Mouse (Mus musculus): ENCODE data around the gene Ccdc69. TPM values are rescaled to one million over a fixed set of nuclear protein-coding genes. Genes with fewer than 3 reads are reported as not detected.

Ccdc69 gene
- polyA plus RNA-seq, 1 experiment, result 0.11 TPM

DNA sequence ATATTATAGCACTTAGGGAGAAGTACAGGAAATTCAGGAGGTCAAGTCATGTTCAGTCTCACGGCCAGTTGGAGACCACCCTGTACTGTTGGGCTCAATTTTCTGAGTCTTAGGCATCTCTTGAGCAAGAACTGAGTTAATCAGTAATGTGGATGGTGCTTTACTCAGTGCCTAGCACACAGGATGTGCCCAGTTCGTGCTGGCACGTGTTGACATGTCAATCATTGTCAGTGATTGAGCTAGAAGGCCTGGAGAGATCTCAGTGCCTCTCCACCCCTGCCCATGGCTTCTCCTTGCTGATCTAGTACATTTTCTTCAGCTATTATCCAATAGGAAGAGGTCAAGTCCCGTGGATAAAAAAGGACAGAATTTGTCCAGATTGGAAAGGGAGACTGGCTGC is 27.5 kb upstream of the Ccdc69 start:
- H3K36me3 ChIP-seq (ENCODE audit: control insufficient read depth, insufficient read depth), result no peaks in the 10 kb centered on the region
- H3K4me2 ChIP-seq (ENCODE audit: low read depth), result no peak overlapping the region
- H3K27me3 ChIP-seq (ENCODE audit: control insufficient read depth, insufficient read depth, insufficient read length), result no peaks in the 10 kb centered on the region
- H3ac ChIP-seq (ENCODE audit: control insufficient read depth, insufficient read length), result no peak overlapping the region
- H3K79me2 ChIP-seq (ENCODE audit: control insufficient read depth, insufficient read depth), result no peaks in the 10 kb centered on the region
- no peak for TF ChIP-seq REST (IDR thresholded peaks at IDR 0.05; ENCODE audit: insufficient read depth, insufficient read length)
- no peak for TF ChIP-seq TCF3 (IDR thresholded peaks at IDR 0.05; ENCODE audit: insufficient read length, low read depth)
- no peak for TF ChIP-seq USF1 (IDR thresholded peaks at IDR 0.05; ENCODE audit: low read depth)
- no peak for TF ChIP-seq E2F4 (IDR thresholded peaks at IDR 0.05; ENCODE audit: insufficient read depth)
- TF ChIP-seq MYOD1 (IDR thresholded peaks at IDR 0.05; ENCODE audit: control insufficient read depth in 1 of 3, insufficient read length in 2 of 3, low read depth in 2 of 3), result no peak
- no peak for TF ChIP-seq MAX (IDR thresholded peaks at IDR 0.05; ENCODE audit: low read depth)
- TF ChIP-seq POLR2A (IDR thresholded peaks at IDR 0.05; ENCODE audit: insufficient read length, low read depth), result no peak
- TF ChIP-seq POLR2AphosphoS2 (IDR thresholded peaks at IDR 0.05; ENCODE audit: insufficient read length, low read depth), result no peak
- TF ChIP-seq MYOG (IDR thresholded peaks at IDR 0.05; ENCODE audit: control insufficient read depth in 1 of 3, insufficient read depth in 1 of 3, insufficient read length in 2 of 3, low read depth in 2 of 3), result no peak
- TF ChIP-seq CEBPB (IDR thresholded peaks at IDR 0.05; ENCODE audit: insufficient read depth, poor library complexity, severe bottlenecking), result no peak
- TF ChIP-seq TCF12 (IDR thresholded peaks at IDR 0.05; ENCODE audit: insufficient read depth, poor library complexity, severe bottlenecking), result no peak
- no peak for TF ChIP-seq SRF (IDR thresholded peaks at IDR 0.05; ENCODE audit: control insufficient read depth, insufficient read length, low read depth)
- H3K4me3 ChIP-seq, result no peak overlapping the region

DNA sequence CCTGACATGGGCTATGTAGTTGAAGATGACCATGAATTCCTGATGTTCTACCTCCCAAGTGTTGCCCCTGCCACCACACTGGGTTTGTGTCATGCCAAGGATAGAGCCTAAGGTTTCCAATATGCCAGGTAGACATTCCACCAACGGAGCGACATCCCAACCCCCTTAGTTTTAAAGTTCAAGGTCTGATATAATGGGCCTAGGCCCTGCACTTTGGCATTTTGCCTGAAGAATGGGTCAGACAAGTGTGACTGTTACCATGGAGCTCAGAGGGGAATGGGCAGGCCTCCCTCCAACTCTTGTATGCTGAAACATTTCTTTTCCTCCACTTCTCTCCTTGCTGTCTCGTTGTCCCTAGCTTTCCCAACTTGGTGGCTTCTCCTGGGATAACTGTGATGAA is 25.3 kb upstream of the Ccdc69 start:
- no peak overlapping the region for H3K4me2 ChIP-seq (ENCODE audit: low read depth)
- no peaks in the 10 kb centered on the region for H3K79me2 ChIP-seq (ENCODE audit: control insufficient read depth, insufficient read depth)
- H3K27me3 ChIP-seq (ENCODE audit: control insufficient read depth, insufficient read depth, insufficient read length), result no peaks in the 10 kb centered on the region
- TF ChIP-seq CEBPB (IDR thresholded peaks at IDR 0.05; ENCODE audit: insufficient read depth, poor library complexity, severe bottlenecking), result no peak
- no peak for TF ChIP-seq MAX (IDR thresholded peaks at IDR 0.05; ENCODE audit: low read depth)
- TF ChIP-seq MYOG (IDR thresholded peaks at IDR 0.05; ENCODE audit: control insufficient read depth in 1 of 3, insufficient read depth in 1 of 3, insufficient read length in 2 of 3, low read depth in 2 of 3), result no peak
- no peak for TF ChIP-seq POLR2AphosphoS2 (IDR thresholded peaks at IDR 0.05; ENCODE audit: insufficient read length, low read depth)
- TF ChIP-seq POLR2A (IDR thresholded peaks at IDR 0.05; ENCODE audit: insufficient read length, low read depth), result no peak
- TF ChIP-seq USF1 (IDR thresholded peaks at IDR 0.05; ENCODE audit: low read depth), result no peak
- TF ChIP-seq E2F4 (IDR thresholded peaks at IDR 0.05; ENCODE audit: insufficient read depth), result no peak
- no peak for TF ChIP-seq MYOD1 (IDR thresholded peaks at IDR 0.05; ENCODE audit: control insufficient read depth in 1 of 3, insufficient read length in 2 of 3, low read depth in 2 of 3)
- TF ChIP-seq SRF (IDR thresholded peaks at IDR 0.05; ENCODE audit: control insufficient read depth, insufficient read length, low read depth), result no peak
- TF ChIP-seq REST (IDR thresholded peaks at IDR 0.05; ENCODE audit: insufficient read depth, insufficient read length), result no peak
- TF ChIP-seq TCF3 (IDR thresholded peaks at IDR 0.05; ENCODE audit: insufficient read length, low read depth), result no peak
- TF ChIP-seq TCF12 (IDR thresholded peaks at IDR 0.05; ENCODE audit: insufficient read depth, poor library complexity, severe bottlenecking), result no peak
- H3K4me3 ChIP-seq, result no peak overlapping the region
- H3ac ChIP-seq (ENCODE audit: control insufficient read depth, insufficient read length), result no peak overlapping the region
- no peaks in the 10 kb centered on the region for H3K36me3 ChIP-seq (ENCODE audit: control insufficient read depth, insufficient read depth)

DNA sequence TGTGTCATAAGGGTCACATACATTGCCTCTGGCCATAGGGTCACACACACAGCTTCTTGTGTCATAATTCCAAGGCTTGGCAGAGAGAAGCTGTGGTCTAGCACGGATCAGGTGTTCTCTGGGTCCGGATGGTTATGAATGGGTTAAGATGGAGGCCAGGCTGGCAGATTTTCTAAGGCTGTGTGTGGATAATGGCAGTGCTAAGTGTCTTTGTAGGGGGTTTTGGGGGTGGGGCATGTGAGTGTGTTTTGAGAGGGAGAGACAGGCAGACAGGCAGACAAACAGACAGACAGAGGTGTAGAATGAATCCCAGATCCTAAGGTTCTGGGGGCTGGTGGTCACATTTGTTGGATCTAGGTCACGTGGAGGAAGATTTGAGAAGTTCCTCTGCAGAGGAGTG is 24.1 kb upstream of the Ccdc69 start:
- H3K79me2 ChIP-seq (ENCODE audit: control insufficient read depth, insufficient read depth), result no peaks in the 10 kb centered on the region
- H3K27me3 ChIP-seq (ENCODE audit: control insufficient read depth, insufficient read depth, insufficient read length), result no peaks in the 10 kb centered on the region
- TF ChIP-seq TCF12 (IDR thresholded peaks at IDR 0.05; ENCODE audit: insufficient read depth, poor library complexity, severe bottlenecking), result no peak
- no peak for TF ChIP-seq TCF3 (IDR thresholded peaks at IDR 0.05; ENCODE audit: insufficient read length, low read depth)
- TF ChIP-seq E2F4 (IDR thresholded peaks at IDR 0.05; ENCODE audit: insufficient read depth), result no peak
- TF ChIP-seq REST (IDR thresholded peaks at IDR 0.05; ENCODE audit: insufficient read depth, insufficient read length), result no peak
- no peak for TF ChIP-seq MAX (IDR thresholded peaks at IDR 0.05; ENCODE audit: low read depth)
- TF ChIP-seq USF1 (IDR thresholded peaks at IDR 0.05; ENCODE audit: low read depth), result no peak
- no peak for TF ChIP-seq POLR2A (IDR thresholded peaks at IDR 0.05; ENCODE audit: insufficient read length, low read depth)
- TF ChIP-seq POLR2AphosphoS2 (IDR thresholded peaks at IDR 0.05; ENCODE audit: insufficient read length, low read depth), result no peak
- no peak for TF ChIP-seq CEBPB (IDR thresholded peaks at IDR 0.05; ENCODE audit: insufficient read depth, poor library complexity, severe bottlenecking)
- TF ChIP-seq SRF (IDR thresholded peaks at IDR 0.05; ENCODE audit: control insufficient read depth, insufficient read length, low read depth), result no peak
- TF ChIP-seq MYOD1 (IDR thresholded peaks at IDR 0.05; ENCODE audit: control insufficient read depth in 1 of 3, insufficient read length in 2 of 3, low read depth in 2 of 3), result no peak
- no peak for TF ChIP-seq MYOG (IDR thresholded peaks at IDR 0.05; ENCODE audit: control insufficient read depth in 1 of 3, insufficient read depth in 1 of 3, insufficient read length in 2 of 3, low read depth in 2 of 3)
- no peak overlapping the region for H3ac ChIP-seq (ENCODE audit: control insufficient read depth, insufficient read length)
- H3K4me3 ChIP-seq, result no peak overlapping the region
- no peak overlapping the region for H3K4me2 ChIP-seq (ENCODE audit: low read depth)
- no peaks in the 10 kb centered on the region for H3K36me3 ChIP-seq (ENCODE audit: control insufficient read depth, insufficient read depth)

DNA sequence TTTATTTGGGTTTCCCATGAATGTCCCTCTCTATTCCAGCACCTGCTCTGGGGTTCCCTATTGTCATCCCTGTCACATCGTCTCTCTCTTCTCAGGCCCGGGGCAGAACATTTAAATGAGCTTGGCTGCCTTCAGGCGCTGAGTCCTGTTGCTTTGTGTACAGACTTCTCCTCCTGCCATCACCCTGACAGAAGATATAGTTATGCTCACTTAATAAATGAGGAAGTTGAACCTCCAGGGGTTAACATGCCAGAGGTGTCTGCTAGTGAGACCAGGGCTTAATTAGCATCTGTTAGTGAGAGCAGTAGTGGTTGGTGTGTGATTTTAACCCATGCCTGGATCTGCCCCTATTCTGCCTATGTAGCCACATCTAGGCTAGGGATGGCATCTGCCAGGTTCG is 21.9 kb upstream of the Ccdc69 start:
- Histone ChIP-seq H3K4me3 (no peak overlapping the region), H3K79me2 (ENCODE audit: control insufficient read depth, insufficient read depth) (no peaks in the 10 kb centered on the region), H3K4me2 (ENCODE audit: low read depth) (no peak overlapping the region), H3K27me3 (ENCODE audit: control insufficient read depth, insufficient read depth, insufficient read length) (no peaks in the 10 kb centered on the region), H3K36me3 (ENCODE audit: control insufficient read depth, insufficient read depth) (no peaks in the 10 kb centered on the region), H3ac (ENCODE audit: control insufficient read depth, insufficient read length) (no peak overlapping the region)
- TF ChIP-seq MAX (IDR thresholded peaks at IDR 0.05; ENCODE audit: low read depth) (no peak), SRF (IDR thresholded peaks at IDR 0.05; ENCODE audit: control insufficient read depth, insufficient read length, low read depth) (no peak), REST (IDR thresholded peaks at IDR 0.05; ENCODE audit: insufficient read depth, insufficient read length) (no peak), MYOD1 (IDR thresholded peaks at IDR 0.05; ENCODE audit: control insufficient read depth in 1 of 3, insufficient read length in 2 of 3, low read depth in 2 of 3) (no peak), MYOG (IDR thresholded peaks at IDR 0.05; ENCODE audit: control insufficient read depth in 1 of 3, insufficient read depth in 1 of 3, insufficient read length in 2 of 3, low read depth in 2 of 3) (no peak), POLR2AphosphoS2 (IDR thresholded peaks at IDR 0.05; ENCODE audit: insufficient read length, low read depth) (no peak), USF1 (IDR thresholded peaks at IDR 0.05; ENCODE audit: low read depth) (no peak), POLR2A (IDR thresholded peaks at IDR 0.05; ENCODE audit: insufficient read length, low read depth) (no peak), E2F4 (IDR thresholded peaks at IDR 0.05; ENCODE audit: insufficient read depth) (no peak), TCF12 (IDR thresholded peaks at IDR 0.05; ENCODE audit: insufficient read depth, poor library complexity, severe bottlenecking) (no peak)
